In genomic region chr5:135276597-135276996, GRCm38 (mm10) we compare ENCODE assay signal across 10 mouse cellular contexts. TPM values are rescaled to one million over a fixed set of nuclear protein-coding genes. Genes with fewer than 3 reads are reported as not detected.
A peak's percentile ranks its signal among the peaks of the same experiment; 100 is the strongest.
DNase-seq lines count a peak whose midpoint lies in the region; ATAC-seq lines count a peak whose summit lies in the region.
"Had no signal": no experiment of that assay in that cellular context is flagged by ENCODE, and none has a peak within 500 bp of the region (broad histone marks: within the 10 kb centered on the region; RNA-seq: fewer than 3 reads in every experiment).

No protein-coding gene starts in this region.

- H3K4me2 ChIP-seq in hindbrain, embryonic 12.5 days (replicated peaks), result peak overlapping the region; percentile 38
- H3K4me2 ChIP-seq in midbrain, embryonic 11.5 days, result peak overlapping the region; percentile 39

- H3K27me3 ChIP-seq in heart, embryonic 10.5 days (ENCODE audit: insufficient read depth, poor library complexity, severe bottlenecking), result peaks cover 21% of the 10 kb centered on the region
- peaks cover 15% of the 10 kb centered on the region for H3K27me3 ChIP-seq in hindbrain, embryonic 12.5 days
- H3K27me3 ChIP-seq in midbrain, embryonic 11.5 days (ENCODE audit: control insufficient read depth, insufficient read depth, low read length), result peaks cover 3% of the 10 kb centered on the region

- H3K4me3 ChIP-seq in heart, embryonic 10.5 days, result peak overlapping the region; percentile 55
- H3K4me3 ChIP-seq in hindbrain, embryonic 12.5 days, result peak overlapping the region; percentile 10
- peak overlapping the region; percentile 13; the same call in 1 of the 2 replicates for H3K4me3 ChIP-seq in midbrain, embryonic 11.5 days (ENCODE audit: low read depth, low read length)

- no peak for ATAC-seq in hindbrain, embryonic 12.5 days (ENCODE audit: low FRiP score)
- ATAC-seq in midbrain, embryonic 11.5 days (ENCODE audit: low FRiP score), result peak; percentile 57; the same call in 1 of the 2 replicates
- no peak for ATAC-seq in granulocyte monocyte progenitor cell, adult 5-6 weeks (replicated peaks; ENCODE audit: poor library complexity, severe bottlenecking)

- peaks cover 25% of the 10 kb centered on the region for H3K4me1 ChIP-seq in heart, embryonic 10.5 days
- peaks cover 31% of the 10 kb centered on the region for H3K4me1 ChIP-seq in hindbrain, embryonic 12.5 days
- H3K4me1 ChIP-seq in midbrain, embryonic 11.5 days (ENCODE audit: control insufficient read depth, insufficient read depth, low read length), result peaks cover 12% of the 10 kb centered on the region

- H3K36me3 ChIP-seq in heart, embryonic 10.5 days, result no peaks in the 10 kb centered on the region
- H3K36me3 ChIP-seq in hindbrain, embryonic 12.5 days, result no peaks in the 10 kb centered on the region
- no peaks in the 10 kb centered on the region for H3K36me3 ChIP-seq in midbrain, embryonic 11.5 days (ENCODE audit: control insufficient read depth, insufficient read depth, low read length)

- no peaks in the 10 kb centered on the region for H3K9me3 ChIP-seq in heart, embryonic 10.5 days
- no peaks in the 10 kb centered on the region for H3K9me3 ChIP-seq in hindbrain, embryonic 12.5 days (replicated peaks)
- no peaks in the 10 kb centered on the region for H3K9me3 ChIP-seq in midbrain, embryonic 11.5 days (ENCODE audit: control insufficient read depth, low read length)

- peak overlapping the region; percentile 83 for H3K27ac ChIP-seq in heart, embryonic 10.5 days
- no peak overlapping the region for H3K27ac ChIP-seq in hindbrain, embryonic 12.5 days
- no peak overlapping the region for H3K27ac ChIP-seq in midbrain, embryonic 11.5 days (ENCODE audit: low read depth, low read length)

- peak overlapping the region; percentile 2; the same call in 1 of the 2 replicates for H3K9ac ChIP-seq in hindbrain, embryonic 12.5 days
- peak overlapping the region; percentile 45 for H3K9ac ChIP-seq in midbrain, embryonic 11.5 days (ENCODE audit: low read length)

- no peak for DNase-seq in heart, embryonic 10.5 days (ENCODE audit: low spot score)
- DNase-seq in heart, adult 8-10 months (ENCODE audit: low spot score), result no peak
- DNase-seq in R1 (ENCODE audit: low read depth, low spot score), result peak; percentile 45
- peak; percentile 91 for DNase-seq in midbrain, embryonic 11.5 days (ENCODE audit: low spot score, missing footprints)
- DNase-seq in adrenal gland, adult 8-10 months, result no peak
- DNase-seq in layer of hippocampus, postnatal 14 days (ENCODE audit: low spot score in 2 of 2), result no peak
- DNase-seq: adrenal gland, postnatal 25 days had no signal

- 1% methylated on average over 36 of the region's 36 CpGs for WGBS in heart, embryonic 10.5 days
- WGBS in hindbrain, embryonic 12.5 days, result 5% methylated on average over 36 of the region's 36 CpGs
- WGBS in midbrain, embryonic 11.5 days, result 4% methylated on average over 36 of the region's 36 CpGs

RNA-seq across cellular contexts. Expression of gene Fzd9, which starts 25.6 kb away (rescaled TPM):
- polyA plus RNA-seq in heart, embryonic 10.5 days (2016; fragmentation: Nextera tagmentation; extraction: Ambion mirVana), result 4.5 and 7.2 TPM in 2 replicates
- 1 to 10 TPM; 1.3 to 1.9 (median 1.6) TPM for total RNA-seq in heart, adult 8-10 months (2022)
- polyA plus RNA-seq in hindbrain, embryonic 12.5 days (2016; fragmentation: Nextera tagmentation; extraction: Ambion mirVana), result 16.0 and 16.2 TPM in 2 replicates
- 7.6 and 9.9 TPM in 2 replicates for polyA plus RNA-seq in midbrain, embryonic 11.5 days (2014; fragmentation: Nextera tagmentation; extraction: Ambion mirVana)
- not detected in 2 replicates for total RNA-seq in granulocyte monocyte progenitor cell, adult 5-6 weeks (2014; fragmentation: Nextera tagmentation)
- total RNA-seq in granulocyte monocyte progenitor cell, adult 5-6 weeks (2017), result 0.31 TPM in 1 of 2 replicates, not detected in the other
- 10 to 100 TPM in 1 of 4 experiments, 1 to 10 TPM in 3; 2.8 to 10.5 (median 6.3) TPM for total RNA-seq in adrenal gland, adult 8-10 months (2022)
- total RNA-seq in layer of hippocampus, postnatal 14 days (2021), result 10 to 100 TPM; 11.0 to 12.3 TPM
- total RNA-seq: liver, adult 2 months had no signal

Comparison
In these comparisons a context has a peak if more than half of its experiments do, and no peak if none do; other contexts are left out.
1. DNase-seq: peak in R1 (single experiment) and midbrain, embryonic 11.5 days (single experiment); none in heart, embryonic 10.5 days (single experiment), heart, adult 8-10 months (single experiment), adrenal gland, adult 8-10 months (single experiment) and layer of hippocampus, postnatal 14 days (0 of 2).
2. Peak in every context shown above with its lines, with median percentiles within 50 percentile points of each other: H3K4me3 ChIP-seq.